Mouse (Mus musculus): ENCODE results near the gene Vmn1r178. TPM values are rescaled to one million over a fixed set of nuclear protein-coding genes. Genes with fewer than 3 reads are reported as not detected.

Gene Vmn1r178
- not detected for polyA plus RNA-seq (2014; fragmentation: Illumina TruSeq; extraction: RNeasy Lipid Tissue Mini Kit (QIAGEN cat#74804); ENCODE audit: low read depth, low replicate concordance)

GRCm38 (mm10) chr7:23891709-23892108 is at the start of gene Vmn1r178:
Vmn1r178 (plus strand) TSS chr7:23892009.

GRCm38 (mm10) chr7:23866349-23866748 is 25.5 kb upstream of the Vmn1r178 start, which contains the start of gene Vmn1r177:
Vmn1r177 (minus strand) TSS chr7:23866449.

GRCm38 (mm10) chr7:23926678-23927077 is 34.9 kb downstream of the Vmn1r178 start, which contains the start of gene Vmn1r179:
Vmn1r179 (plus strand) TSS chr7:23926978.

Other genes starting within 250 kb of the Vmn1r178 start
- gene Vmn1r172, start 233.7 kb upstream of the Vmn1r178 start, polyA plus RNA-seq (2014; fragmentation: Illumina TruSeq; extraction: RNeasy Lipid Tissue Mini Kit (QIAGEN cat#74804); ENCODE audit: low read depth, low replicate concordance), result not detected
- gene Vmn1r173, start 191.3 kb upstream of the Vmn1r178 start, polyA plus RNA-seq (2014; fragmentation: Illumina TruSeq; extraction: RNeasy Lipid Tissue Mini Kit (QIAGEN cat#74804); ENCODE audit: low read depth, low replicate concordance), result not detected
- gene Vmn1r174, start 139.7 kb upstream of the Vmn1r178 start, polyA plus RNA-seq (2014; fragmentation: Illumina TruSeq; extraction: RNeasy Lipid Tissue Mini Kit (QIAGEN cat#74804); ENCODE audit: low read depth, low replicate concordance), result not detected
- not detected for gene Vmn1r175, start 81.4 kb upstream of the Vmn1r178 start, polyA plus RNA-seq (2014; fragmentation: Illumina TruSeq; extraction: RNeasy Lipid Tissue Mini Kit (QIAGEN cat#74804); ENCODE audit: low read depth, low replicate concordance)
- gene Vmn1r176, start 54.6 kb upstream of the Vmn1r178 start, polyA plus RNA-seq (2014; fragmentation: Illumina TruSeq; extraction: RNeasy Lipid Tissue Mini Kit (QIAGEN cat#74804); ENCODE audit: low read depth, low replicate concordance), result not detected
- not detected for gene Vmn1r177, start 25.6 kb upstream of the Vmn1r178 start, polyA plus RNA-seq (2014; fragmentation: Illumina TruSeq; extraction: RNeasy Lipid Tissue Mini Kit (QIAGEN cat#74804); ENCODE audit: low read depth, low replicate concordance)
- not detected for gene Vmn1r179, start 35.0 kb downstream of the Vmn1r178 start, polyA plus RNA-seq (2014; fragmentation: Illumina TruSeq; extraction: RNeasy Lipid Tissue Mini Kit (QIAGEN cat#74804); ENCODE audit: low read depth, low replicate concordance)
- not detected for gene Vmn1r180, start 58.6 kb downstream of the Vmn1r178 start, polyA plus RNA-seq (2014; fragmentation: Illumina TruSeq; extraction: RNeasy Lipid Tissue Mini Kit (QIAGEN cat#74804); ENCODE audit: low read depth, low replicate concordance)
- gene Vmn1r181, start 82.6 kb downstream of the Vmn1r178 start, polyA plus RNA-seq (2014; fragmentation: Illumina TruSeq; extraction: RNeasy Lipid Tissue Mini Kit (QIAGEN cat#74804); ENCODE audit: low read depth, low replicate concordance), result 9.7 TPM
- 0.35 TPM for gene V1rd19, start 109.7 kb downstream of the Vmn1r178 start, polyA plus RNA-seq (2014; fragmentation: Illumina TruSeq; extraction: RNeasy Lipid Tissue Mini Kit (QIAGEN cat#74804); ENCODE audit: low read depth, low replicate concordance)
- gene Vmn1r183, start 161.2 kb downstream of the Vmn1r178 start, polyA plus RNA-seq (2014; fragmentation: Illumina TruSeq; extraction: RNeasy Lipid Tissue Mini Kit (QIAGEN cat#74804); ENCODE audit: low read depth, low replicate concordance), result not detected
- gene Zfp180, start 189.9 kb downstream of the Vmn1r178 start, polyA plus RNA-seq (2014; fragmentation: Illumina TruSeq; extraction: RNeasy Lipid Tissue Mini Kit (QIAGEN cat#74804); ENCODE audit: low read depth, low replicate concordance), result 6.5 TPM
- gene Zfp112, start 220.3 kb downstream of the Vmn1r178 start, polyA plus RNA-seq (2014; fragmentation: Illumina TruSeq; extraction: RNeasy Lipid Tissue Mini Kit (QIAGEN cat#74804); ENCODE audit: low read depth, low replicate concordance), result 0.52 TPM
- 1.3 TPM for gene Zfp235, start 242.2 kb downstream of the Vmn1r178 start, polyA plus RNA-seq (2014; fragmentation: Illumina TruSeq; extraction: RNeasy Lipid Tissue Mini Kit (QIAGEN cat#74804); ENCODE audit: low read depth, low replicate concordance)